Mouse (Mus musculus) lung, adult 2 months (tissue): ENCODE data around the gene Chrd. TPM values are rescaled to one million over a fixed set of nuclear protein-coding genes. Genes with fewer than 3 reads are reported as not detected.

Experiments used
- DNase-seq: peaks from one replicate; pipeline ENCODE4 v3.0.0; 2022
- H3K4me1 ChIP-seq: fragments of 200-500 bp; 2 replicates; pipeline ENCODE4 v1.6.1; 2011; ENCODE audit warnings: low read length; ENCODE audit not compliant: control insufficient read depth, insufficient read depth
- H3K4me3 ChIP-seq: fragments of 200-500 bp; replicated peaks from 2 replicates; pipeline ENCODE3; 2011; ENCODE audit warnings: low read depth, mild to moderate bottlenecking, control low read depth, low read length; ENCODE audit errors: extremely low read depth
- CTCF ChIP-seq: fragments of 200-500 bp; IDR thresholded peaks from 2 replicates; pipeline ENCODE4 v1.5.1; 2011; ENCODE audit warnings: mild to moderate bottlenecking, low read length, control low read depth; ENCODE audit not compliant: insufficient read depth
- POLR2A ChIP-seq: fragments of 200-500 bp; IDR thresholded peaks from 2 replicates; pipeline ENCODE4 v1.6.1; 2011; ENCODE audit warnings: low read depth, mild to moderate bottlenecking, control low read depth, low read length, borderline replicate concordance; ENCODE audit errors: extremely low read depth
- WGBS: fragments of 180-500 bp; shearing (Covaris S2); methylation state at CpG from one replicate; pipeline ENCODE4 v1.1.7; 2018; 5-methylcytosine and 5-hydroxymethylcytosine counted together
- polyA plus RNA-seq: library from polyadenylated mRNA; depleted of rRNA; stranded (reverse); fragments of >200 nt; gene quantifications from 2 replicates; pipeline ENCODE4 v1.2.3, GENCODE M21; 2012

The Chrd gene
- polyA plus RNA-seq, 1 experiment = 4.4 TPM

DNA sequence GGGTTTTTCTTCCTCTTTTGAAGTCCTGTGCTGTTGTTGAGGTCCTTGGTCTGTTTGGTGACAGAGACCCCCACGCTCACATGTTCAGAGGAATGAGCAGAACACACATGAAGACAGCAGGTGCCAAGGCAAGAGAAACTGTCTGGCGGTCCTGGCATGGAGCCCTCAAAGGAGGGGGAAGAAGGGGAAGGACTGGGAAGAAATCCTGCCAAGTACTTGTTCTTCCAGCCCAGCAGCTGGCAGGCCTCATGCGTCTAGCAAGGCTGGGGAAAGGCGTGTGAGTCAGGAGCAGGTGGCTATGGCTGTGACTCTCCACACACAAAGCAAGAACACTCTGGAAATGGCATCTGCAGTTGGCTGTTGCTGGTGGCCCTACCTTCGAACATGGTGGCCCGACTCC lies 13.7 kb downstream of the Chrd start:
- no peak for TF ChIP-seq CTCF
- whole genome bisulfite sequencing = 35% methylated on average over 6 of the region's 6 CpGs
- peak; percentile 46 for DNase-seq
- Histone ChIP-seq H3K4me3 (no peak overlapping the region), H3K4me1 (no peaks in the 10 kb centered on the region)

DNA sequence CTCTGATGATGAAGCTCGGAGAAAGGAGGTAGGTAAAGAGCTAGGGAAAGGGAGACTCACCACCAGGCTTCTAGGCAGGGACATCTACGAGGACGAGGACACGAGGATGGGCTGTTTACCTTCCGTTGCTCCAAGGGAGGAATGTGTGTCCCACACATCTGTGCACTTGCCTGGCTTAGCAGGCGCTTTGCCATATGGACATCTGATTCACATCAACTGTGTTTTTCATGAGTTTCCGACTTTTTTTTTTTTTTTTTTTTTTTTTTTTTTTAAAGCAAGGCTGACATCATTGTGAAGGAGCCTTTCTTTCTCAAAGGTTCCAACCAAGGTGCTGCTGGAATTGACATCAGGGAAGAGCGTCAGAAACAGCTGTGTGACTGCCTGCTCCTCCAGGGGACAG lies 17.6 kb downstream of the Chrd start:
- DNase-seq = no peak
- TF ChIP-seq CTCF (no peak), POLR2A (no peak)
- WGBS = 41% methylated on average over 8 of the region's 8 CpGs
- H3K4me1 ChIP-seq = no peaks in the 10 kb centered on the region
- H3K4me3 ChIP-seq = no peak overlapping the region

DNA sequence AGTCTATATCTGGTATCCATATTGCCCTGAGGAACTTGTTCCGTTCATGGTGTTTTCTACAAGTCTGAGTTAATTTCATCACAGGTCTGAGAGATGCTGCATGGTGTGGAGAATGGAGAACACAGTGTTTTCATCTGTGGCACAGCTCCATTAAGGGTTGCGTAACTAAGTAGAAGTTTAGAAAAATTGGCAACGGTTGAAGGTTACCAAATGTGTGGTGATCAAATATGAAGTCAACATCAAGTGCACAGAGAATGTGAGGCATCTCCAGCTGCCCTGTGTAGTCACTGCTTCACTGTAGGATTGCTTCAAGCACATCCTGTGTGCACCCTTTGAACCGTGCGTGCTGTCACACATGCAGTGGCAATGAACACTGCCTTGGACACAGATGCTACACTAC lies 23.1 kb downstream of the Chrd start:
- 57% methylated on average over 5 of the region's 5 CpGs for WGBS
- no peak for DNase-seq
- no peak overlapping the region for H3K4me3 ChIP-seq
- peaks cover 3% of the 10 kb centered on the region; the same call in 1 of the 2 replicates for H3K4me1 ChIP-seq
- TF ChIP-seq CTCF = no peak

DNA sequence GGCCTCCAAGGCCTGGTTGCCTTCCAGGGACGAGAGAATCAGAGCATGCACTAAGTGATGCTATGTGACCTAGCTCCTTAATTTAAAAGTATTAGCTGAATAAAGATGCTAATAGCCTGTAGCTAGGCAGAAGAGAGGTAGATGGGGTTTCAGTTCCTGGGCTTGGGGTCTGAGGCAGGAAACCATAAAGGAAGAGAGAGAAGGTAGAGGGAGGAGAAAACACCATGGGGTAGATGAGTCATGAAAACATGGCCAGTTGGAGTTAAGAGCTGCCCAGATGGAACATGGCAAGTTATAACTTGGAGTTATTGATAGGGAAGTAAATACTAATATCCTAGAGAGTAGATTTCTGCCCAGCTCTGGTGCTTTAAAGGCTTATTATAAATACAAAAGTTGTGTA lies 24.5 kb downstream of the Chrd start:
- no peak for DNase-seq
- TF ChIP-seq CTCF (no peak), POLR2A (no peak)
- H3K4me1 ChIP-seq = peaks cover 3% of the 10 kb centered on the region; the same call in 1 of the 2 replicates
- 68% methylated on average over 1 of the region's 1 CpGs for WGBS
- no peak overlapping the region for H3K4me3 ChIP-seq

- DNase-seq = peak; percentile 29
These were observed 28.8 kb downstream of the Chrd start for GRCm38 (mm10) chr16:20761681-20762080.

DNA sequence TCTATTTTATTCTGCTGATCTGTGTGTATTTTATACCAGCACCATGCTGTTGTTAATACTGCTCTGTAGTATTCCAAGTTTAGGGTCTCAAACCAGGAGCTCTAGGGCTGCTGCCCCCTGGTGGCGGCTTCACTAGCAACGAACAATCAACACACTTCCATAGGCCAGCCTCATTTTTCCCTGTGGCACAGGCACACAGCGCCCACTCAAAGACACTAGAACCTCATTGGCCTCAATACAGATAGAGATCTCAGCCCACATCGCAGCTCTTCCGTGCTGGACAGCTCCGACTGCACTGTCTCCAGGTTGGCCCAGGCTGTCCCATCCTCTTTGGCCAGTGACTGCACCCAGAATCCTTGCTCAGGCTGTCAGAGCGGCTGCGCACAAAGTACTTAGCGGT lies 32.3 kb downstream of the Chrd start:
- no peak for TF ChIP-seq POLR2A
- peak; percentile 68 for TF ChIP-seq CTCF
- Histone ChIP-seq H3K4me3 (no peak overlapping the region), H3K4me1 (no peaks in the 10 kb centered on the region)
- peak; percentile 44 for DNase-seq
- WGBS = 47% methylated on average over 9 of the region's 9 CpGs

More at GRCm38 (mm10) chr16:20761681-20762080, 28.8 kb downstream of the Chrd start:
- WGBS = 9% methylated on average over 3 of the region's 3 CpGs
- no peak for TF ChIP-seq POLR2A
- TF ChIP-seq CTCF = peak; percentile 16; the same call in 1 of the 2 replicates
- Histone ChIP-seq H3K4me3 (no peak overlapping the region), H3K4me1 (no peaks in the 10 kb centered on the region)

GRCm38 (mm10) chr16:20775021-20775420 lies 42.1 kb downstream of the Chrd start:
- no peak for TF ChIP-seq CTCF
- no peak for TF ChIP-seq POLR2A
- WGBS = 62% methylated on average over 5 of the region's 5 CpGs
- no peak for DNase-seq

GRCm38 (mm10) chr16:20779846-20780245 lies 46.9 kb downstream of the Chrd start:
- 66% methylated on average over 3 of the region's 3 CpGs for WGBS

More at GRCm38 (mm10) chr16:20775021-20775420, 42.1 kb downstream of the Chrd start:
- no peaks in the 10 kb centered on the region for H3K4me1 ChIP-seq
- H3K4me3 ChIP-seq = no peak overlapping the region

DNA sequence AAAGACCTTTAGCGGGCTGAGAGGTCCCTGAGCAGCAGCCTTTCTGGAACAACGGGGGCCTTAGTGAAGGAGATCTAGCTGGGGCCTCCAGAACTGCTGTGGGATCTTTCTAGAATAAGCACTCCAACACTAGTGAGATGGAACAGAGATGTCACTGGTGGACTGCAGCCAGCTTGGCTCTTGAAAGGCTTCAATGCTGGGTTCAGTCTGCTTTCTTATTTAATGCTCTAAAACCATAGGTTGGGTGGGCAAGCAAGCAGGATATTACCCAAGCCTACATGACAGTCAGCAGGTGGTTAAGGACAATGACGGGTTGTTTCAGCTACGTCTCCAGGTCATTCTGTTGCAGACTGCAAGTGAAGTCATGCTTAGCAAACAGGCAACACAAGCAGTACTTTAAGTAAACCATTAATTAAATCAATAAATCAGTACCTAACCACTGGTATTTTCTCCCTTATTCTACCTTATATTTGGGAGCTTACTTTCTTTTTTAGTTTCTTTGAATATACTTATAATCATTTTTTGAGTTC lies 48.2 kb downstream of the Chrd start:
- DNase-seq = no peak
- 76% methylated on average over 4 of the region's 4 CpGs for WGBS
- no peak for TF ChIP-seq POLR2A
- no peak for TF ChIP-seq CTCF
- no peak overlapping the region for H3K4me3 ChIP-seq
- no peaks in the 10 kb centered on the region for H3K4me1 ChIP-seq

More at GRCm38 (mm10) chr16:20779846-20780245, 46.9 kb downstream of the Chrd start:
- DNase-seq = no peak
- TF ChIP-seq CTCF (no peak), POLR2A (no peak)
- Histone ChIP-seq H3K4me1 (no peaks in the 10 kb centered on the region), H3K4me3 (no peak overlapping the region)

DNA sequence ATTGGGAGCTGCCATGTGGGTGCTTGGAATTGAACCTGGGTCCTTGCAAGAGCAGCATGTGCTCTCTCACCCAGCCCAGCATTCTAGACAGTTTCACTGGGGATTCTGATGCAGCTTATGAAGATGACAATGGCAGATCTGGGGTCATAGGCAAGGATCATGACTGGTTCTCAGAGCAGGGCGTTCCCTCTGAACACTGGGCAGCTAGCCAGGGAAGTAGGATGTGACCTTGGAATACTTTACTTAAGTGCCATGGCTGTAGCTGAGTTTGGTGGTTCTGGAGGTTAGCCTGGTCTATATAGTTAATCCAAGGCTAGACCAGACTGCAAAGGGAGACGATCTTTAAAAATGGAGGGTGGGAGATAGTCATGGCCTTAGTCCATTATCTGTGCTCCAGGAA lies 51.0 kb downstream of the Chrd start:
- H3K4me3 ChIP-seq = no peak overlapping the region
- no peak for TF ChIP-seq POLR2A
- no peak for TF ChIP-seq CTCF
- DNase-seq = no peak
- 77% methylated on average over 2 of the region's 2 CpGs for WGBS
- no peaks in the 10 kb centered on the region for H3K4me1 ChIP-seq

- no peaks in the 10 kb centered on the region for H3K4me1 ChIP-seq
- TF ChIP-seq CTCF = no peak
- DNase-seq = no peak
These were observed 51.8 kb downstream of the Chrd start for GRCm38 (mm10) chr16:20784754-20785153.

More at GRCm38 (mm10) chr16:20784754-20785153, 51.8 kb downstream of the Chrd start:
- no peak overlapping the region for H3K4me3 ChIP-seq
